Mouse (Mus musculus): Measurements from ENCODE around the gene Txk. TPM values are rescaled to one million over a fixed set of nuclear protein-coding genes. Genes with fewer than 3 reads are reported as not detected.
A peak's percentile ranks its signal among the peaks of the same experiment; 100 is the strongest.

The Txk gene
- polyA plus RNA-seq, 1 experiment from 2014 or later: 0.39 TPM

DNA sequence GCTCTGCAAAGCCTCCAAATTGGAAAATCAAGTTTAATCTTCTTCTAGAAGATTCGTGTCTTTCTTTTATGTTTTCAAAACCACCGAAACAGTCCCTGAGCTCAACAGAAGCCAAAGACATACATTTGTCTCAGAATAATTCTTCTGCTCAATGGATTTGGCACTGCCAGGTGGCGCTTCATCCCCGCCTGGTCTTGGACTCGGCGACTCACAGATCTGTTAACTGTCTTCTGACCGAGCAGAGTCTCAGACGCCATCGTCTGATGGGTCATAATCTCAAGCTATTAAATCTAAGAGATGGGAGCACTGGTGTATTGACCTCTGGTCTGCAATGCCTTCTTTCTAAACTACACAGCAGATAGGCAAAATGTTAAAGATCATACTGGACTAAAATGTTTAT, 84.2 kb downstream of the Txk start:
- H3K4me3 ChIP-seq (replicated peaks): no peak overlapping the region
- H3K9ac ChIP-seq: no peak overlapping the region
- no peaks in the 10 kb centered on the region for H3K9me3 ChIP-seq
- 72% methylated on average over 9 of the region's 9 CpGs for WGBS
- H3K4me2 ChIP-seq (replicated peaks): no peak overlapping the region
- H3K27me3 ChIP-seq (replicated peaks): no peaks in the 10 kb centered on the region
- ATAC-seq: no peak
- no peaks in the 10 kb centered on the region for H3K4me1 ChIP-seq (replicated peaks)
- 0 out of 2 replicates have a peak, but pooled peaks cover 3% of the 10 kb centered on the region for H3K36me3 ChIP-seq
- no peak overlapping the region for H3K27ac ChIP-seq

DNA sequence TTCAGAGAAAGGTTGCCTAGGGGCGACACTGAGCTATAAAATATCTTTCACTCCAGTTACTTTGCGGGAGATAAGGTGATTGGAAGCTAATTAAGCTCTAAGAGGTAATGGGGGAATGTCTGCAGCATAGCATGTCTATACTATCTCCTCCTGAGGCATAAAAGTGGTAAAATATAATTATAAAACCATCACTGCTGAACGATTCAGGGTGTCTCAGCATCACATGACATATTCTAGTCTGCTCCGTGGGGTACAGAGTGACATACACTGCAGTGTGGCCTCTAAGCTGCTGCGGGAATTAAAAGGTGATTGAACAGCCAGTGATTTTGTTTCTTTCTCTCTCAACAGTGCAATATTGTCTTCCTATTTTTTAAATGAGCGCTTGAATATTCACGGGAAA, 86.1 kb downstream of the Txk start:
- H3K9ac ChIP-seq: no peak overlapping the region
- 0 out of 2 replicates have a peak, but pooled peaks cover 3% of the 10 kb centered on the region for H3K36me3 ChIP-seq
- no peak for ATAC-seq

DNA sequence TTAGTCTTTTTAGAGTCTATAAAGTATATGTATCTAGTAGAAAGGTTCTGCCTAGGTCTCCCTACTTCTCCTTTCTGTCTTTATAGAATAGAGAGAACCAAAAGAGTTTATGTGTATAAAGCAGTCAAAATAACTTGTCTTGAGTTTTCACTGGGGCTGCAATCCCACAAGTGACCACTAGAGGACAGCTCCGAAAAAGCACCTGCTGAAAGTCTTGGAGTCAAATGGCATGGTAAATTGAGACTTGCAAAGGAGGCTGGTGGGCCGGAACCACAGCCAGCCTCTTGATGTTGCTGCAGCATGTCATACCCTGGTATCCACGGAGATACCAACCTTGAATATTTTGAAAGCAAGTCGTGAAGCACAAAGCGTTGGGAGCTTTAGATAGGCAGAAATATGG, 87.3 kb downstream of the Txk start:
- WGBS: 30% methylated on average over 5 of the region's 5 CpGs
- H3K9me3 ChIP-seq: no peaks in the 10 kb centered on the region
- H3K27me3 ChIP-seq (replicated peaks): no peaks in the 10 kb centered on the region
- H3K4me3 ChIP-seq (replicated peaks): no peak overlapping the region
- H3K4me2 ChIP-seq (replicated peaks): no peak overlapping the region
- H3K36me3 ChIP-seq: 0 out of 2 replicates have a peak, but pooled peaks cover 3% of the 10 kb centered on the region
- H3K9ac ChIP-seq: no peak overlapping the region
- H3K4me1 ChIP-seq (replicated peaks): 0 out of 2 replicates have a peak, but pooled peaks cover 4% of the 10 kb centered on the region
- no peak overlapping the region for H3K27ac ChIP-seq
- 0 out of 2 replicates have a peak, but pooled peaks have one; percentile 7 for ATAC-seq

More for the DNA sequence above, 86.1 kb downstream of the Txk start:
- Histone ChIP-seq H3K27me3 (replicated peaks) (no peaks in the 10 kb centered on the region), H3K9me3 (no peaks in the 10 kb centered on the region), H3K4me1 (replicated peaks) (0 out of 2 replicates have a peak, but pooled peaks cover 3% of the 10 kb centered on the region), H3K4me3 (replicated peaks) (no peak overlapping the region), H3K4me2 (replicated peaks) (no peak overlapping the region), H3K27ac (no peak overlapping the region)
- 83% methylated on average over 7 of the region's 7 CpGs for WGBS

DNA sequence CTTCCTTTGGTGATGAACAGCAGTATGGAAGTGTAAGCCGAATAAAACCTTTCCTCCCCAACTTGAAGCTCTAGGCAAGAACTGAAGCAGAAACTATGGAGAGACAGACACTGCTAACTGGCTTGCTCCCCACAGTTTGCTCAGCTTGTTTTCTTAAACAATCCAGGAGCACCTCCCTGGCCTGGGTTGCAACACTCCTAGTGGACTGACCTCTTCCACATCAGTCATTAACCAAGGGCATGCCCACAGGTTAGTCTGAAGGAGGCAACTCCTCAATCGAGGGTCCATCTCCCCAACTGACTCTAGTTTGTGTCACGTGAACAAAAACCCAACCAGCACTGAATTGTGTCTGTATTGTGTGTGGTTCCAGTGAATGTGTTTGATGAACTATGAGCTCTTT, 87.7 kb downstream of the Txk start:
- no peak for ATAC-seq
- H3K4me1 ChIP-seq (replicated peaks): 0 out of 2 replicates have a peak, but pooled peaks cover 4% of the 10 kb centered on the region
- H3K36me3 ChIP-seq: 0 out of 2 replicates have a peak, but pooled peaks cover 3% of the 10 kb centered on the region
- WGBS: 45% methylated on average over 3 of the region's 3 CpGs
- no peaks in the 10 kb centered on the region for H3K9me3 ChIP-seq
- no peak overlapping the region for H3K4me3 ChIP-seq (replicated peaks)
- H3K27ac ChIP-seq: no peak overlapping the region
- H3K27me3 ChIP-seq (replicated peaks): no peaks in the 10 kb centered on the region
- H3K9ac ChIP-seq: no peak overlapping the region
- no peak overlapping the region for H3K4me2 ChIP-seq (replicated peaks)

DNA sequence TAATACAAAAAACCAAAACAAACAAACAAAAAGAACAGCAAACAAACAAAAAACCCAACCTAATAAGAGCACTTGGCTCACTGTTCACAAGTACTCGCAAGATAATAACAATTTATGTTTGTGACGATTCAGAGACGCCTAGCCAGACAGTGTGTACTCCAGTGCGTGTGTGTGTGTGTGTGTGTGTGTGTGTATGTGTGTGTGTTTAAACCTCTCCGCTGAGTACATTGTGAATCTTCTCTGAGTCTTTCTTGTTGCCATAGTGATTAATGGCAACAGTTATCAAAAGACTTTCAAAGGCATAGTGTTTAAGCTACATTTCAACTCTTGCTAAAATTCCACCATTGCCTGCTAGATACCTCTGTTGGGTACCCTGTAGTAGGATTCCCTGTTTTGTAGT, 88.5 kb downstream of the Txk start:
- H3K36me3 ChIP-seq: 0 out of 2 replicates have a peak, but pooled peaks cover 3% of the 10 kb centered on the region
- ATAC-seq: no peak

DNA sequence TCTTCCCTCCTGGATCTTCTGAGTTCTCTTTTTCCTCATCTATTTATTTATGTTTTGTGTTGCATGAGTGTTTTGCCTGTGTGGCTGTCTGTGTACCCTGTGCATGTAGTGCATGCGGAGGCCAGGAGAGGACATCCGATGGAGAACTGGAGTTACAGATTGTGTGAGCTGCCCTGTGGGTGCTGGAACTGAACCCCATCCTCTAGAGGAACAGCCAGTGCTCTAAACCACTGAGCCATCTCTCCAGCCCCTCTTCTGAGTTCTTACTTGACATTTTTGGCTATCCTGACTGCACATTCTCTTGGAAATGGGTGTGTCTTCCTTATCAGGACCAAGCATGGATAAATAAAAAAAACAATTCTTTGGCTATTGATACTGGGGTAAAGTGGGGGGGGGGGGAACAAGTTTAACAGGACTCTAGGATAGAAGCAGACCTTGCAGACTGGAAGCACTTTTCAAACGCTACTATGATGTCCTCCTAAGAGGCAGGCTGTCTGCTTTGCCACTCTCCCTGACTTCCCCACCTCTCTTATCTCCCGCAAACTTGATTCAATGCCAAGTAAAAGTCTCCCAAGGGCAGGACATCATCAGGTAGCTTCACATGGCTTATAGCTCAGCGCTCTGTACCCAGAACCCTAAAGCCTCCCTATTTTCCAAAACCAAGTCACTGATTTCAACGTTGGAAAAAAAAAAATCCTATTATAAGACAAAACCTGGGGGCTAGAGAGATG, 91.4 kb downstream of the Txk start:
- Histone ChIP-seq H3K4me2 (replicated peaks) (no peak overlapping the region), H3K4me3 (replicated peaks) (no peak overlapping the region), H3K9ac (no peak overlapping the region), H3K9me3 (no peaks in the 10 kb centered on the region), H3K27ac (no peak overlapping the region), H3K4me1 (replicated peaks) (0 out of 2 replicates have a peak, but pooled peaks cover 4% of the 10 kb centered on the region), H3K27me3 (replicated peaks) (no peaks in the 10 kb centered on the region), H3K36me3 (no peaks in the 10 kb centered on the region)
- no peak for ATAC-seq
- WGBS: 67% methylated on average over 6 of the region's 6 CpGs

More for the DNA sequence above, 88.5 kb downstream of the Txk start:
- no peaks in the 10 kb centered on the region for H3K27me3 ChIP-seq (replicated peaks)
- 0 out of 2 replicates have a peak, but pooled peaks cover 4% of the 10 kb centered on the region for H3K4me1 ChIP-seq (replicated peaks)
- no peak overlapping the region for H3K9ac ChIP-seq
- H3K4me3 ChIP-seq (replicated peaks): no peak overlapping the region
- no peak overlapping the region for H3K4me2 ChIP-seq (replicated peaks)
- H3K9me3 ChIP-seq: no peaks in the 10 kb centered on the region
- H3K27ac ChIP-seq: no peak overlapping the region
- WGBS: 79% methylated on average over 5 of the region's 5 CpGs

DNA sequence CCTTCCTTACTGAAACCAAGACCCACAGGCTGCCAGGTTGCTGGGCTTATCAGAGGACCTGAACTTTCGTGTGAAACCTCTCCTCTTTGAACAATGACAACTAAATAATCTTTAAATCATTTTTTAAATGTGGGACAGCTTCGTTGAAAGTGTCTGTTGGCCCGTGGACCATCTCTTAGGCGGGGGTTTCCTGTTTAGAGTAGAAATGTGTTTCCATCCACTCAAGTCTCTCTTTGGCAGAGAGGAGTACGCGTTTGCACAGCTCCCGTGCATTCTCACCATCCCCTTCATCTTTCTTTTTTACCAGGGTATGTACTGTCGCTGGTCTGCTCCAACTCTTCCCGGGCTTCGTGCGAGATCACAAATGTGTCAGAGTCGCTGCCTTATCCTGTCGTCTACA, 94.2 kb downstream of the Txk start:
- ATAC-seq: no peak
- Histone ChIP-seq H3K4me3 (replicated peaks) (no peak overlapping the region), H3K27me3 (replicated peaks) (no peaks in the 10 kb centered on the region), H3K4me1 (replicated peaks) (0 out of 2 replicates have a peak, but pooled peaks cover 4% of the 10 kb centered on the region), H3K27ac (no peak overlapping the region), H3K4me2 (replicated peaks) (no peak overlapping the region), H3K36me3 (no peaks in the 10 kb centered on the region), H3K9me3 (no peaks in the 10 kb centered on the region), H3K9ac (no peak overlapping the region)
- WGBS: 74% methylated on average over 13 of the region's 13 CpGs

DNA sequence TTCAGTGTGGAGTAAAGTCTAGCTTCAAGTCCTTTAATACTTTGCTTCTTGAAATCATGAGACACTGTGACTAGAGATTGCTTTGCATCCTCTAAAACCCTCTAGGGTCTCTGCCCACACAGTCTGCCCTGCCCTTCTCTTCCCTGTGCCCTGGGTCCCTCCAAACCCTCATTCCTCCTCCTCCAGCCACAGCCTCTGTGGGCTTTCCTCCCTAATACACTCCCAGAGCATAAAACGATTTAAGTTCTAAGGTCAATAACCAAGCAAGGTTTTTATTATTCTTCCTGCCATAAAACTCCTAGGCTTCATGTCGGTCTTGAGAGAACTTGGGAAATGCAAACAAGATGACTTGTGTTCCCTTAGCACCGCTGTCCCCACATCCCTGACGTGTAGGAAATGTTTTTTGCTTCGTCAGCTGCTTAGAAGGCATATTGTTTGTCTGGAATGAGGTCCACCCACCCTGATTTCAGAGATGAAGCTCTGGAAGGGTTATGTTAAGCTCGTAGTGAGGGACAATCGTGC, 96.2 kb downstream of the Txk start:
- peak overlapping the region; percentile 52; the same call in 1 of the 2 replicates for H3K27ac ChIP-seq
- no peak overlapping the region for H3K9ac ChIP-seq
- no peak overlapping the region for H3K4me3 ChIP-seq (replicated peaks)
- WGBS: 40% methylated on average over 7 of the region's 7 CpGs
- H3K36me3 ChIP-seq: no peaks in the 10 kb centered on the region
- peak overlapping the region; percentile 41 for H3K4me2 ChIP-seq (replicated peaks)
- H3K27me3 ChIP-seq (replicated peaks): no peaks in the 10 kb centered on the region
- no peaks in the 10 kb centered on the region for H3K9me3 ChIP-seq
- peak; percentile 89 for ATAC-seq
- H3K4me1 ChIP-seq (replicated peaks): 0 out of 2 replicates have a peak, but pooled peaks cover under 1% of the 10 kb centered on the region

DNA sequence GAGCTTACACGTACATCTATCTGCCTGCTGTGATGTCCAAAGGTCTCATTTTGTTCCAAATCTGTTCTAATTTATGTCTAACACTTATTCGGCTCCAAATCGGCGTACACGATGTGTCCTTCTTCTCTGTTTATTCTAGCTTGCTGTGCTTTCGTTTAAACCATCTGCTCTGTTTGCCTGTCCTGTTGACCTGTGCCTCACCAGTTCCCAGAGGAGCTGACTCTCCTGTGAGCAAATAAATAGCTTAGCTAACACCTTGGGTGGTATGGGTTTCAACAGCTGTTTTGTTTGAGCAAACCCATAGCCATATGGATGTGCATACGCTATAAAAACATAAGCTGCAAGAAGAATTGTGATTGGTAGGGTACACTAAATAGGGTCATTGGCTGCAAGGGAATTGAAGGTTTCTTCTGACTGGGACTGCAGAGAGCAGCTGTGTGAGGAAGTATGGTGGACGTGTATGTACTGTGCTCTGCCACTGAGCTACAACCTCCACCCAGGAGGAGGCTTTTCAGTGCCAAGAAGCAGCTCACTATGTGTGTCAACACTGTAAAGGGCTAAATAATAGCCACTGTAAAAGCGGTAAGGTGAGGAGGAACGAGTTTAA, 99.4 kb downstream of the Txk start:
- WGBS: 46% methylated on average over 10 of the region's 10 CpGs
- Histone ChIP-seq H3K4me2 (replicated peaks) (no peak overlapping the region), H3K27ac (no peak overlapping the region)

DNA sequence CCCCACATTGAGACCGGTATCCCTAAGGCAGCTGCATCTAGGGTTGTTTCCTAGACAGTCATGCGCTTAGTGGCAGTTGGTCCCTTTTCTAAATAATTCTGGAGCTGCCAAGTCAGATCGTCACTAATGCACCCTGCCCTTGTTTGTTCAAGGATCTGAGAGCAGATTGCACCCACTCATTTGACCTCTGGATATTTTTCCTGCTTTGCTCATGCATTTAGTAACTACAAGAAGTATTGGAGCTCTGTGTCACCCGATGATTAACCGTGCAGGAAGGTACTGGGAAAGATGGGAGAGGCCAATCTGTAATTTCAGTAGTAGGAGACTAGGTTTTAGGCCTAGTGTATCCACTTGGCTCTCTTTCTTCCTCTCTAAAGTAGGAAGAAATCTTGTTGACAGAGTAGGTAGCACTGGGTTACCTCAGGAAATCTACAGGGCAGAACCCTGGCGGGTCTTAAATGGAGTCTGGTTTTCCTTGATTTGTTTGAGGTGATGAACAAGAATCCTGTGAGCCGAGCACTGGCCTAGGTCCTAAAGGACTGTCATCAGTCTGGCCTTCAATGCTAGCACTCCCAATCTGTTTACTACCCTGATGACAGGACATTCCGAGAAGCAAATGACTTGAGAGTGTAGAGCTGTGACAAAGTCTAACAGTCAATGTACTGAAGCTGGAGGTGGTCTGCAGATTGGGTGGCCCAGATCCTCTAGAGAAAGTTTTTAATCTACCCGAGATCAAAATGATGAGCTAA, 103.4 kb downstream of the Txk start:
- H3K4me2 ChIP-seq (replicated peaks): peak overlapping the region; percentile 87
- peak overlapping the region; percentile 85 for H3K27ac ChIP-seq
- H3K9me3 ChIP-seq: no peaks in the 10 kb centered on the region
- no peak overlapping the region for H3K9ac ChIP-seq
- 66% methylated on average over 9 of the region's 9 CpGs for WGBS
- H3K27me3 ChIP-seq (replicated peaks): no peaks in the 10 kb centered on the region
- no peak overlapping the region for H3K4me3 ChIP-seq (replicated peaks)
- no peaks in the 10 kb centered on the region; the same call in none of the 2 replicates for H3K4me1 ChIP-seq (replicated peaks)
- ATAC-seq: peak; percentile 14
- no peaks in the 10 kb centered on the region for H3K36me3 ChIP-seq

More for the DNA sequence above, 99.4 kb downstream of the Txk start:
- no peak overlapping the region for H3K4me3 ChIP-seq (replicated peaks)
- H3K36me3 ChIP-seq: no peaks in the 10 kb centered on the region
- no peaks in the 10 kb centered on the region for H3K9me3 ChIP-seq
- H3K9ac ChIP-seq: no peak overlapping the region
- H3K4me1 ChIP-seq (replicated peaks): no peaks in the 10 kb centered on the region
- H3K27me3 ChIP-seq (replicated peaks): no peaks in the 10 kb centered on the region
- no peak for ATAC-seq

DNA sequence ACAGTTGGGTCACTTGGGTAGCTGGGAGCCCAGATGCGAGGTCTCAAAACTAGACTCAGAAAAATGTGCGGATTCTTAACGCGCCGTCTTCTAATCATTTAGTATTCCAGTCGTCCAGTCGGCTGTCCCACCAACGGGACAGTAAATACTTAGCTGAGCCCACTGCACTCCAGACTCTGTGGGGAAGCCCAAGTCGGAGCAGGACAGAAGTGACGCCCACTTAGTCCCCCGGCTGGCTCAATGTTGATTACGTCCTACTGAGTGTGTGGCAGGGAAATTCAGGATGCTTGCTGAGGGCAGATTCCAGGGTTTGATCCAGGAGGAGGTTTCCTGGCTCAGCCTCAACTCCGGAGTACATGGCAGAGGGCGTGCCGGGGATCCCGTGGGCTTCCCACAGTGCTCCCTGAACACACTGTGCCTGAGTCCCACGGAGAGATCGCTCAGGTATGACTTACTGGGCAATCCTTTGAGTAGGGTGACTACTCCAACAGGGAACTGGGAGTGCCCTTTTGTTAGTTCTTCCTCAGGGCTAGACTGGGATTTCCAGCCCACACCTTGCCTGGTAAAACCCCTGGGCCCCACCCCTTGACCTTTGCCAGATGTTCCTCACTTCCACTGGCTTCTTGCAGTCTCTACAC, 104.5 kb downstream of the Txk start:
- H3K36me3 ChIP-seq: no peaks in the 10 kb centered on the region
- H3K27ac ChIP-seq: peak overlapping the region; percentile 85
- 3% methylated on average over 18 of the region's 18 CpGs for WGBS
- peak overlapping the region; percentile 53 for H3K4me3 ChIP-seq (replicated peaks)
- H3K4me2 ChIP-seq (replicated peaks): peak overlapping the region; percentile 87
- H3K9ac ChIP-seq: peak overlapping the region; percentile 58
- H3K4me1 ChIP-seq (replicated peaks): no peaks in the 10 kb centered on the region; the same call in none of the 2 replicates
- no peaks in the 10 kb centered on the region for H3K27me3 ChIP-seq (replicated peaks)
- peak; percentile 53 for ATAC-seq
- no peaks in the 10 kb centered on the region for H3K9me3 ChIP-seq
